Mouse (Mus musculus) spleen, embryonic (tissue): ENCODE data around the gene Trpm8.

Experiments used
- CTCF ChIA-PET: fragments of 350-600 bp; sonication (Branson Sonifier 250); formaldehyde crosslinking; loops from one replicate; lab custom pipeline; 2022; lab: Charles Lee

Gene Trpm8

GRCm38 (mm10) chr1:88424602-88425252 is 147.3 kb downstream of the Trpm8 start:
- CTCF ChIA-PET: no interaction called here

GRCm38 (mm10) chr1:88427987-88428741 is 150.7 kb downstream of the Trpm8 start:
- CTCF ChIA-PET: interaction anchor here (0.5 kb wide), 1 partner anchor 29 kb away, joined by 7 read pairs; no protein-coding TSS in a partner anchor

- CTCF ChIA-PET: no interaction called here
Observed at GRCm38 (mm10) chr1:88429413-88429812, 152.0 kb downstream of the Trpm8 start.

- CTCF ChIA-PET: no interaction called here
Observed at GRCm38 (mm10) chr1:88431262-88431661, 153.8 kb downstream of the Trpm8 start.

- CTCF ChIA-PET: no interaction called here
Observed at GRCm38 (mm10) chr1:88432601-88433000, 155.1 kb downstream of the Trpm8 start.

GRCm38 (mm10) chr1:88433096-88433883 is 155.8 kb downstream of the Trpm8 start:
- CTCF ChIA-PET: no interaction called here

GRCm38 (mm10) chr1:88434057-88434456 is 156.6 kb downstream of the Trpm8 start:
- CTCF ChIA-PET: no interaction called here

GRCm38 (mm10) chr1:88437206-88438126 is 160.0 kb downstream of the Trpm8 start:
- CTCF ChIA-PET: no interaction called here
